Mouse (Mus musculus) CH12.LX (cell line): ENCODE data around the gene Fam114a2. TPM values are rescaled to one million over a fixed set of nuclear protein-coding genes. Genes with fewer than 3 reads are reported as not detected.

Experiments
- DNase-seq: peaks from one replicate; pipeline ENCODE4 v3.0.0-alpha.2; 2013; ENCODE audit errors: extremely low read depth
- H3K27ac ChIP-seq: 2 replicates; pipeline ENCODE4 v1.5.1; 2012; ENCODE audit warnings: low read depth, mild to moderate bottlenecking, control low read depth, moderate library complexity; ENCODE audit not compliant: insufficient read depth
- H3K27me3 ChIP-seq: replicated peaks from 2 replicates; pipeline ENCODE3; 2012; ENCODE audit warnings: inconsistent platforms
- H3K36me3 ChIP-seq, 2 experiments: replicated peaks in 1 of 2; 2 replicates each; pipeline versions ENCODE3 to v1.6.1; 2012; ENCODE audit warnings: inconsistent platforms in 1 of 2, low read length in 1 of 2, mild to moderate bottlenecking in 1 of 2, mixed read lengths in 1 of 2, moderate library complexity in 1 of 2; ENCODE audit not compliant: control insufficient read depth in 1 of 2, insufficient read depth in 1 of 2
- H3K4me1 ChIP-seq, 2 experiments: 2 replicates each; pipeline ENCODE4 v1.6.1; 2012; ENCODE audit warnings: inconsistent platforms in 1 of 2, moderate library complexity in 1 of 2; ENCODE audit not compliant: insufficient read depth in 2 of 2, control insufficient read depth in 1 of 2
- H3K4me2 ChIP-seq: 2 replicates; pipeline ENCODE4 v1.6.1; 2012; ENCODE audit warnings: low read depth, mild to moderate bottlenecking, control low read depth; ENCODE audit not compliant: poor library complexity, insufficient read depth, severe bottlenecking
- H3K4me3 ChIP-seq, 3 experiments: fragments of 150-350 bp in 1 of 3; sonication (generic) in 1 of 3; replicated peaks in 1 of 3; 2 replicates each; pipeline versions ENCODE3 to v1.5.1; 2011 to 2012; ENCODE audit warnings: low read depth in 2 of 3, low read length in 2 of 3, mild to moderate bottlenecking in 2 of 3, moderate library complexity in 2 of 3, control low read depth in 1 of 3, improper control_type of control experiment in 1 of 3, inconsistent platforms in 1 of 3, mixed read lengths in 1 of 3; ENCODE audit not compliant: poor library complexity in 1 of 3
- H3K79me2 ChIP-seq: replicated peaks from 2 replicates; pipeline ENCODE4 v1.6.1; 2012; ENCODE audit warnings: mild to moderate bottlenecking, moderate library complexity; ENCODE audit not compliant: control insufficient read depth, poor library complexity, insufficient read depth, severe bottlenecking; ENCODE audit errors: extremely low read depth
- H3K9ac ChIP-seq: 2 replicates; pipeline ENCODE4 v1.6.1; 2012; ENCODE audit warnings: low read depth, mild to moderate bottlenecking, control low read depth, moderate library complexity; ENCODE audit not compliant: insufficient read depth
- H3K9me3 ChIP-seq: replicated peaks from 2 replicates; pipeline ENCODE3; 2012; ENCODE audit warnings: low read length, inconsistent platforms, mixed read lengths
- BHLHE40 ChIP-seq: IDR thresholded peaks from 2 replicates; pipeline ENCODE4 v1.6.1; 2011; ENCODE audit warnings: mild to moderate bottlenecking, low read depth, low read length, improper control_type of control experiment
- CHD2 ChIP-seq: IDR thresholded peaks from 2 replicates; pipeline ENCODE4 v1.6.1; 2011; ENCODE audit warnings: low read length, improper control_type of control experiment
- CTCF ChIP-seq, 2 experiments: IDR thresholded peaks in 1 of 2; conservative IDR thresholded peaks in 1 of 2; 2 replicates each; pipeline ENCODE4 v1.5.1; 2011 to 2012; ENCODE audit warnings: low read depth in 2 of 2, low read length in 2 of 2, improper control_type of control experiment in 1 of 2, inconsistent platforms in 1 of 2, mild to moderate bottlenecking in 1 of 2, moderate library complexity in 1 of 2
- E2F4 ChIP-seq: IDR thresholded peaks from 2 replicates; pipeline ENCODE4 v1.6.1; 2011; ENCODE audit warnings: low read depth, low read length, improper control_type of control experiment; ENCODE audit not compliant: insufficient replicate concordance
- EP300 ChIP-seq: IDR thresholded peaks from 2 replicates; pipeline ENCODE4 v1.6.1; 2011; ENCODE audit warnings: low read length, improper control_type of control experiment
- ETS1 ChIP-seq: conservative IDR thresholded peaks from 2 replicates; pipeline ENCODE4 v1.6.1; 2012; ENCODE audit warnings: low read depth, mild to moderate bottlenecking, inconsistent platforms, low read length, improper control_type of control experiment, moderate library complexity
- GABPA ChIP-seq: IDR thresholded peaks from 2 replicates; pipeline ENCODE4 v1.6.1; 2012; ENCODE audit warnings: low read depth, low read length, improper control_type of control experiment, inconsistent platforms; ENCODE audit not compliant: insufficient replicate concordance
- IRF4 ChIP-seq: IDR thresholded peaks from 2 replicates; pipeline ENCODE4 v1.6.1; 2014; ENCODE audit warnings: low read depth, mild to moderate bottlenecking, inconsistent platforms, low read length, improper control_type of control experiment
- JUN ChIP-seq: IDR thresholded peaks from 2 replicates; pipeline ENCODE4 v1.6.1; 2011; ENCODE audit warnings: low read depth, mild to moderate bottlenecking, low read length, improper control_type of control experiment, moderate library complexity; ENCODE audit not compliant: insufficient read depth
- JUND ChIP-seq: conservative IDR thresholded peaks from 2 replicates; pipeline ENCODE4 v1.6.1; 2011; ENCODE audit warnings: low read depth, low read length, improper control_type of control experiment
- KAT2A ChIP-seq: IDR thresholded peaks from 2 replicates; pipeline ENCODE4 v1.6.1; 2012; ENCODE audit warnings: low read length, improper control_type of control experiment, inconsistent platforms; ENCODE audit not compliant: insufficient replicate concordance
- MAX ChIP-seq: IDR thresholded peaks from 2 replicates; pipeline ENCODE4 v1.6.1; 2011; ENCODE audit warnings: low read length, improper control_type of control experiment
- MAZ ChIP-seq: IDR thresholded peaks from 2 replicates; pipeline ENCODE4 v1.6.1; 2012; ENCODE audit warnings: low read depth, mild to moderate bottlenecking, inconsistent platforms, low read length, improper control_type of control experiment, moderate library complexity
- MEF2A ChIP-seq: IDR thresholded peaks from 2 replicates; pipeline ENCODE4 v1.6.1; 2014; ENCODE audit warnings: low read depth, mild to moderate bottlenecking, inconsistent platforms, low read length, improper control_type of control experiment, borderline replicate concordance
- NELFE ChIP-seq: IDR thresholded peaks from 2 replicates; pipeline ENCODE4 v1.6.1; 2011; ENCODE audit warnings: low read depth, low read length, improper control_type of control experiment
- PAX5 ChIP-seq: IDR thresholded peaks from 2 replicates; pipeline ENCODE4 v1.6.1; 2012; ENCODE audit warnings: low read length, inconsistent platforms, mixed read lengths
- POLR2A ChIP-seq: IDR thresholded peaks from 2 replicates; pipeline ENCODE4 v1.6.1; 2011; ENCODE audit warnings: low read depth, mild to moderate bottlenecking, improper control_type of control experiment, low read length
- POLR2AphosphoS2 ChIP-seq: IDR thresholded peaks from 2 replicates; pipeline ENCODE4 v1.6.1; 2011; ENCODE audit warnings: low read depth, low read length, improper control_type of control experiment
- RAD21 ChIP-seq: IDR thresholded peaks from 2 replicates; pipeline ENCODE4 v1.6.1; 2011; ENCODE audit warnings: low read depth, mild to moderate bottlenecking, low read length, improper control_type of control experiment, moderate library complexity
- SIN3A ChIP-seq: IDR thresholded peaks from 2 replicates; pipeline ENCODE4 v1.6.1; 2012; ENCODE audit warnings: low read length, improper control_type of control experiment, inconsistent platforms
- SMC3 ChIP-seq: IDR thresholded peaks from 2 replicates; pipeline ENCODE4 v1.6.1; 2011; ENCODE audit warnings: low read depth, low read length, improper control_type of control experiment
- TBP ChIP-seq: conservative IDR thresholded peaks from 2 replicates; pipeline ENCODE4 v1.6.1; 2011; ENCODE audit warnings: low read depth, low read length, improper control_type of control experiment
- UBTF ChIP-seq: IDR thresholded peaks from 2 replicates; pipeline ENCODE4 v1.6.1; 2012; ENCODE audit warnings: low read depth, mild to moderate bottlenecking, inconsistent platforms, low read length, improper control_type of control experiment, moderate library complexity
- USF1 ChIP-seq: IDR thresholded peaks from 2 replicates; pipeline ENCODE4 v1.6.1; 2014; ENCODE audit warnings: low read depth, mild to moderate bottlenecking, inconsistent platforms, low read length, improper control_type of control experiment
- ZKSCAN1 ChIP-seq: IDR thresholded peaks from 2 replicates; pipeline ENCODE4 v1.6.1; 2012; ENCODE audit warnings: low read depth, inconsistent platforms, low read length, improper control_type of control experiment, borderline replicate concordance
- dilution Hi-C: fragments of 300-500 bp; cut with MboI; formaldehyde crosslinking; loops from 2 replicates; pipeline ENCODE4 v1.14.3; 2020; ENCODE audit warnings: low sequenced_read_pairs; ENCODE audit not compliant: extremely low pct_unique_long_range_greater_than_20kb, extremely low pct_ligation_motif_present
- in situ Hi-C: fragments of 300-500 bp; cut with MboI; formaldehyde crosslinking; loops from 3 replicates; pipeline ENCODE4 v1.14.3; 2019; ENCODE audit warnings: low sequenced_read_pairs, low pct_ligation_motif_present, low pct_unique_long_range_greater_than_20kb, mixed read lengths
- polyA plus RNA-seq: library from polyadenylated mRNA; unstranded; fragments of >175 nt; gene quantifications from 2 replicates; pipeline ENCODE4 v1.2.1, GENCODE M21; 2012; ENCODE audit warnings: low read depth; ENCODE audit not compliant: insufficient read length
- total RNA-seq, 2 experiments: library from RNA; depleted of rRNA; stranded (reverse); fragments of 300-350 nt in 1 of 2; fragments of >200 nt in 1 of 2; gene quantifications; 2 replicates each; pipeline ENCODE4 v1.2.3; 2012 to 2014

The Fam114a2 gene
- total and polyA plus RNA-seq, 3 experiments: 49.8 to 66.4 (median 54.3) TPM

DNA sequence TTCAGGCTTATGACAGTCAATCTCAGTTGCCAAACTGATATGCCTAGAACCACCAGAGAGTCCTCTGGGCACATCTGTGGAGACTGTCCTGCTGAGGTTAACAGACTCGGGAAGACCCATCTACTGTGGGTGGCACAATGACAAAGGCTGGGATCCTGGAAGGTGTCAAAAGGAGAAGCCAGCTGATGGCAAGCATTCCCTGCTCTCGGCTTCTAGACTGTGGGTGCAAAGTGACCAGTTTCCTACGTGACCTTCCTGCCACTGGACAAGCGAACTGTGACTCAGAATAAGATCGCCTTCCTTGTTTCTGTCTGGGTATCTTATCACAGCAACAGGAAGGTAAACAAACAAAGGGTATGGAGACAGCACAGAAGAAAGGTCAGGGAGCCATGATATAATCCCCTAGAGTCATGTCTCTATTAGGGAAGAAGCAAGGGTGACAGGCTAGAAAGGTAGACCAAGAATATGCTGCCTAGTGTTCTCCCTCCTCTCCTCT is 1.4 kb downstream of the Fam114a2 start:
- dilution Hi-C loops: no loop called here
- no peak for DNase-seq
- peaks cover 37% of the 10 kb centered on the region for H3K79me2 ChIP-seq

DNA sequence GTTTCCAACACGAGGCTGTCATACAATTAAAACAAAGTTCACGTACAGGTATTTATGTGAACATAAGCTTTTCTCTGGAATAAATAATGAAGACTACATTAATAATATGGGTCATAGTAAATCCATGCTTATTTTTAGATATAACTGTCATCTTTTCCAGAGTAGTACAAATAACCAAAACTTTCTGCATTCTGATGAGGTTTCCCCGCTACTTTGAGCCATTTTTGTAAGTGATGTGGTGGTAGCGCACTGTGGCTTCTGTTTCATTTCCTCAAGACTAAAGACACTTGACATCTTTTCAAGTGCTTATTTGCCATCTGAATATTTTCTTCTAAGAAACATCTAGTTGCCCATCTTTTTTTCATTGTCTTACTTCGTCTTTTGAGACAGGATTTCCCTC is 3.2 kb downstream of the Fam114a2 start:
- no peaks in the 10 kb centered on the region for H3K9me3 ChIP-seq
- peak; percentile 61 for DNase-seq
- peaks cover 31 to 45% of the 10 kb centered on the region in 2 experiments for H3K36me3 ChIP-seq
- H3K79me2 ChIP-seq: peaks cover 22% of the 10 kb centered on the region
- no peak overlapping the region for H3K27ac ChIP-seq
- dilution Hi-C loops: no loop called here
- H3K27me3 ChIP-seq: no peaks in the 10 kb centered on the region
- TF ChIP-seq ETS1: peak; percentile 76
- no peak for TF ChIP-seq POLR2A
- TF ChIP-seq POLR2AphosphoS2: 0 out of 2 replicates have a peak, but pooled peaks have one; percentile 63
- no peak for TF ChIP-seq TBP
- peak; percentile 79 for TF ChIP-seq EP300
- TF ChIP-seq IRF4: peak; percentile 86
- TF ChIP-seq MEF2A: peak; percentile 97
- no peak for TF ChIP-seq E2F4
- peak; percentile 84 for TF ChIP-seq JUND
- peak; percentile 40; the same call in 1 of the 2 replicates for TF ChIP-seq SIN3A
- no peak for TF ChIP-seq USF1
- TF ChIP-seq JUN: peak; percentile 93
- TF ChIP-seq, all 38 proteins: peak for 8
- Histone ChIP-seq H3K4me3 (no peak overlapping the region), H3K9ac (no peak overlapping the region; the same call in 1 of the 2 replicates), H3K4me1 (peaks cover 18 to 44% of the 10 kb centered on the region in 2 experiments), H3K4me2 (peak overlapping the region; percentile 66; the same call in 1 of the 2 replicates)
- in situ Hi-C loops: loop anchor here (25.0 kb wide), 1 partner anchor 822 kb away; the partner anchor contains the start of genes Sh3bp5l and Zfp672

More for the DNA sequence above, 1.4 kb downstream of the Fam114a2 start:
- Histone ChIP-seq H3K27ac (no peak overlapping the region), H3K36me3 (peaks cover 21 to 45% of the 10 kb centered on the region in 2 experiments), H3K9ac (peak overlapping the region; percentile 82; the same call in 1 of the 2 replicates), H3K4me2 (peak overlapping the region; percentile 57; the same call in 1 of the 2 replicates), H3K4me1 (peaks cover 19 to 61% of the 10 kb centered on the region in 2 experiments), H3K27me3 (no peaks in the 10 kb centered on the region), H3K4me3 (peak overlapping the region in 1 of 3 experiments; percentile 92), H3K9me3 (no peaks in the 10 kb centered on the region)
- in situ Hi-C loops: loop anchor here (25.0 kb wide), 1 partner anchor 820 kb away; the partner anchor contains the start of genes Sh3bp5l and Zfp672
- TF ChIP-seq ZKSCAN1: no peak
- TF ChIP-seq GABPA: no peak
- no peak for TF ChIP-seq POLR2A
- no peak for TF ChIP-seq TBP
- TF ChIP-seq BHLHE40: no peak
- no peak for TF ChIP-seq UBTF
- no peak for TF ChIP-seq MAX
- TF ChIP-seq RAD21: no peak
- TF ChIP-seq CHD2: no peak
- TF ChIP-seq MEF2A: no peak
- TF ChIP-seq USF1: no peak
- no peak for TF ChIP-seq KAT2A
- TF ChIP-seq PAX5: no peak
- no peak for TF ChIP-seq CTCF (conservative IDR thresholded peaks at IDR 0.05 in 1 of 2, IDR thresholded peaks at IDR 0.05 in 1 of 2; ENCODE audit: low read depth in 2 of 2, low read length in 2 of 2)
- no peak for TF ChIP-seq SMC3
- TF ChIP-seq MAZ: no peak
- TF ChIP-seq NELFE: no peak
- TF ChIP-seq IRF4: no peak
